Mouse (Mus musculus) midbrain, postnatal 0 days (tissue): ENCODE results near the gene Irf1. TPM values are rescaled to one million over a fixed set of nuclear protein-coding genes. Genes with fewer than 3 reads are reported as not detected.

Experiments
- ATAC-seq: fragments of 200-750 bp; cut with Nextera tagmentation; 2 replicates; pipeline ENCODE4 v1.8.0; 2017; ENCODE audit warnings: moderate number of reproducible peaks, mild to moderate bottlenecking, moderate TSS enrichment, moderate library complexity; ENCODE audit not compliant: low FRiP score
- DNase-seq: peaks from one replicate; pipeline ENCODE4 v3.0.0-alpha.2; 2015; ENCODE audit warnings: low spot score
- H3K27ac ChIP-seq: fragments of 300-500 bp; sonication (generic); 2 replicates; pipeline ENCODE4 v1.5.1; 2014; ENCODE audit warnings: low read depth, mild to moderate bottlenecking, low read length, mixed read lengths
- H3K27me3 ChIP-seq: fragments of 300-500 bp; sonication (generic); 2 replicates; pipeline ENCODE4 v1.6.1; 2014; ENCODE audit warnings: low read length, control low read depth, mixed read lengths; ENCODE audit not compliant: insufficient read depth
- H3K36me3 ChIP-seq: fragments of 300-500 bp; sonication (generic); 2 replicates; pipeline ENCODE4 v1.6.1; 2014; ENCODE audit warnings: low read length, control low read depth, mixed read lengths; ENCODE audit not compliant: insufficient read depth
- H3K4me1 ChIP-seq: fragments of 300-500 bp; sonication (generic); 2 replicates; pipeline ENCODE4 v1.6.1; 2014; ENCODE audit warnings: mild to moderate bottlenecking, control low read depth, antibody characterized with exemption, low read length, mixed read lengths; ENCODE audit not compliant: insufficient read depth
- H3K4me2 ChIP-seq: fragments of 300-500 bp; sonication (generic); 2 replicates; pipeline ENCODE4 v1.6.1; 2014; ENCODE audit warnings: low read depth, mild to moderate bottlenecking, low read length, mixed read lengths; ENCODE audit not compliant: poor library complexity, severe bottlenecking
- H3K4me3 ChIP-seq: fragments of 300-500 bp; sonication (generic); 2 replicates; pipeline ENCODE4 v1.5.1; 2014; ENCODE audit warnings: low read depth, mild to moderate bottlenecking, low read length, moderate library complexity
- H3K9ac ChIP-seq: fragments of 300-500 bp; sonication (generic); replicated peaks from 2 replicates; pipeline ENCODE4 v1.6.1; 2014; ENCODE audit warnings: mild to moderate bottlenecking, low read length, moderate library complexity, mixed read lengths; ENCODE audit not compliant: poor library complexity, severe bottlenecking
- H3K9me3 ChIP-seq: fragments of 300-500 bp; sonication (generic); 2 replicates; pipeline ENCODE4 v1.6.1; 2016; ENCODE audit warnings: low read length, control low read depth
- CTCF ChIP-seq: IDR thresholded peaks from 2 replicates; pipeline ENCODE4 v1.5.1; 2016; ENCODE audit warnings: antibody characterized with exemption, mild to moderate bottlenecking
- WGBS: fragments of 180-500 bp; shearing (Covaris S2); extraction: QIAGEN DNeasy Blood & Tissue Kit; methylation state at CpG from one replicate; pipeline ENCODE4 v1.1.7; 2014; 5-methylcytosine and 5-hydroxymethylcytosine counted together
- polyA plus RNA-seq: library from polyadenylated mRNA; unstranded; fragments of >200 nt; fragmentation: Nextera tagmentation; extraction: Ambion mirVana; gene quantifications from 2 replicates; pipeline ENCODE4 v1.2.1, GENCODE M21; 2015
- total RNA-seq: library from RNA; depleted of rRNA; stranded (reverse); fragments of >200 nt; gene quantifications from 2 replicates; pipeline ENCODE4 v1.2.3, GENCODE M21; 2014

The Irf1 gene
- total and polyA plus RNA-seq, 2 experiments from 2014 or later: 0.93 to 4.0 TPM

DNA sequence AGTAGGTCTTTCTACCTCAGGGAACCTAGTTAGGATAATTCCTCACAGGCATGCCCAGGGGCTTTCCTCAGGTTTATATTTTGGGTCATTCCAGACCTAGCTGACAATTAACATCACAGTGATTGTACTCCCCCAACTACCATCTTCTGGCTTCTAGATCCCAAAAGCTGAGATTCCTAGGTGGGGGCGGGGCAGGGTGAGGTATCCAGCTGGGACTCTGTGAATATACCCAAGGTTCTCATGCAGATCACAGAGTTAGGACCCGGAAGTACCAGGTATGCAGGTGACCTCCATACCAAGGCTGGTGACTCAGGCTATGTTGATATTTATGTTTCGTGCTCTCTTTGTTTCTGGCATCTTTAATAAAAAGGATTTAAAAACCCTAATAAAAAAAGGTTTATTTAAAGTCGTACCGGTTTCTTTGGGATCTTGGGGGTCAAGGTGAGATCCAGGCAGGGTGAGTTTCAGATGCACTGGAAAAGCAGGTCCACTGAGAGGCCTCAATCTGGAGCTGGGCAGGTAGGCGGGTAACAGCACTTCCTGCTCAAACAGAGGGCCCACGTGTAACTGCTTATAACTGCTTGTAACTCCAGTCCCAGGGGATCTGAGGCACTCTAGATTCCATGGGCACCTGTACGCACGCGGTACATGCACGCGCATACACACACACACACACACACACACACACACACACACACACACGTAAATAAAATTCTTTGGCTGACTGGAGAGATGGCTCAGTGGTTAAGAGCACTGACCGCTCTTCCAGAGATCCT lies 34.9 kb downstream of the Irf1 start:
- Histone ChIP-seq H3K4me1 (no peaks in the 10 kb centered on the region), H3K4me3 (no peak overlapping the region), H3K27me3 (no peaks in the 10 kb centered on the region), H3K4me2 (no peak overlapping the region), H3K36me3 (no peaks in the 10 kb centered on the region), H3K27ac (no peak overlapping the region), H3K9me3 (no peaks in the 10 kb centered on the region), H3K9ac (no peak overlapping the region)
- ATAC-seq (no peak), DNase-seq (no peak)
- TF ChIP-seq CTCF: no peak
- WGBS: 88% methylated on average over 14 of the region's 14 CpGs

DNA sequence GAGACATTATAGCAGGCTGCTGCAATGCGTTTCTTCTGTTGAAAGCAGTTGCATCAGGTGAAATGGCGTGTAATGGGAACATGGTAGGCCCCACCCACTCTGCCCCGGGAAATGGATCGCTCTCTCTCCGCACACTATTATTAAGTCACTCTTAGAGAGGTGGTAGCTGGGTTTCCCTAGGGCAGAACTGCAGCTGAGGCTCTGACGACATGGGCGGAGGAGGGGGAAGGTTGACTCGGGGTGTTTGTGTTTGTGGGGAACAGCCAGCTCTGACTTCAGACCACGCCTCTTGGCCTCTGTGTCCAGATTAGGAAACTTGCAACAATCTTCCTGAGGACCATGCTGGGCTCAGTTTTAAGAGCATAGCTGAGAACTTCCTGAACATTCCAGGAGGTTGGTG lies 36.0 kb downstream of the Irf1 start:
- Histone ChIP-seq H3K9me3 (no peaks in the 10 kb centered on the region), H3K27ac (no peak overlapping the region), H3K4me2 (no peak overlapping the region), H3K27me3 (no peaks in the 10 kb centered on the region), H3K4me3 (no peak overlapping the region), H3K4me1 (no peaks in the 10 kb centered on the region), H3K9ac (no peak overlapping the region), H3K36me3 (no peaks in the 10 kb centered on the region)
- ATAC-seq: no peak
- TF ChIP-seq CTCF: no peak
- no peak for DNase-seq
- WGBS: 66% methylated on average over 9 of the region's 9 CpGs

DNA sequence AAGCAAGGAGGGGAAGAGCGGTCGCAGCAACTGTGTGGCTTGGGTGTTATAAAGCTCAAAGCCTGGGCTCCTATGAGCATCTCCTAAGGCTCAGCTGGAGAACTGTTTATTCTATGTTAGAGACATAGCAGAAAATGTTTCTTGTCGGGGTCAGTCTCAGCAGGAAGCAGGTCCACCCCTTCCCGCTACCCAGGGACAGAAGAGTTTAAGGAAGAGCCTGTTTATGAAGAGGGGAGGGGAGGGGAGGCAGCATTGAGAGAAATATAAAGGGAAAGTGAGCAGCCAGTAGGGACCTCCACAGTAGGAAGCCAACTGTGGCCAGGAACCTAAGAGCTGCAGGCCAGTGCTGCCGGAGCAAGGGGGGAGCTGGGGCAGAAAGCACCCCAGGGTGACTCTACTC lies 39.5 kb downstream of the Irf1 start:
- no peak overlapping the region for H3K9ac ChIP-seq
- no peak for TF ChIP-seq CTCF
- ATAC-seq (no peak), DNase-seq (no peak)
- H3K4me2 ChIP-seq: no peak overlapping the region
- no peaks in the 10 kb centered on the region for H3K9me3 ChIP-seq
- no peaks in the 10 kb centered on the region for H3K4me1 ChIP-seq
- H3K4me3 ChIP-seq: no peak overlapping the region
- H3K27ac ChIP-seq: no peak overlapping the region
- no peaks in the 10 kb centered on the region for H3K36me3 ChIP-seq
- WGBS: 43% methylated on average over 5 of the region's 5 CpGs
- no peaks in the 10 kb centered on the region for H3K27me3 ChIP-seq

DNA sequence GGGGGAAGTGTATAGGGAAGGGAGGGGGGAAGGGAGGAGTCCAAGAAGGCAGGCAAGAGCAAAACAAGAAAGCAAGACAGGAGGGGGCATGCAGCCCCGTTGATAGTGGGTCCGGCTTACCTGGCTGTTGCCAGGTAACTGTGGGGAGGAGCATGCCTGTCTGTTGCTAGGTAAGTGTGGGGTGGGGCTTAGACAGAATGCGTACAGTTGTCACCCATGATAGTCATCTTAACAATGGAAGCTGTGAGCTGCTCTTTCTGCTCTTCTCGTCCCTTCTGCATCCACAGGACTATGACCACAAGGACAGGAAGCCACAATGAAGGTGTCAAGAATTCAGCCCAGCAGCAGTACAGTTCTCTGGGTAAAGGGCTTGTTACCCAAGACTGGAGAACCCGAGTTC lies 40.3 kb downstream of the Irf1 start:
- DNase-seq: no peak
- H3K4me2 ChIP-seq: no peak overlapping the region
- 63% methylated on average over 5 of the region's 5 CpGs for WGBS
- no peaks in the 10 kb centered on the region for H3K36me3 ChIP-seq
- no peaks in the 10 kb centered on the region for H3K27me3 ChIP-seq
- ATAC-seq: no peak
- H3K27ac ChIP-seq: no peak overlapping the region
- no peaks in the 10 kb centered on the region for H3K9me3 ChIP-seq
- TF ChIP-seq CTCF: no peak
- H3K4me1 ChIP-seq: no peaks in the 10 kb centered on the region
- no peak overlapping the region for H3K9ac ChIP-seq
- H3K4me3 ChIP-seq: no peak overlapping the region

DNA sequence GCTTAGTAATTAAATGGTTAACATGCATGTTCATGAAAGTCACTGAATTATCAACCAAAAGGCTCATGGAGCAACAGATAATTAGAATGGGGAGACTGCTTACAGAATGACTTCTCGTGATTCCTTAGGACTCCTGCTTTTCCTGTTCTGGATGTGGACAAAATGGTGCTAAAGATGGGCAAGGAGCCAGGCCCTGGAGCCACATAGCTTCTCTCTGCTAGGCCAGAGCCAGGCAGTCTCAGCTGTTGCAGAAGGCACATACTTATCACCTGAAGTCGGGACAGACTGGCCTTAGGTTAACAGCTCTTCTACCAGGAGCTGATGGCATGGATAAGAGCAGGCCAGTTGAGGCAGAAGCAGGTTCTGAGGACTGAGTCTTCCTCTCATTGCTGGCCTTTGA lies 40.9 kb downstream of the Irf1 start:
- H3K36me3 ChIP-seq: no peaks in the 10 kb centered on the region
- TF ChIP-seq CTCF: no peak
- no peak overlapping the region for H3K9ac ChIP-seq
- no peak overlapping the region for H3K27ac ChIP-seq
- no peak overlapping the region for H3K4me3 ChIP-seq
- H3K4me2 ChIP-seq: no peak overlapping the region
- DNase-seq: no peak
- 75% methylated on average over 2 of the region's 2 CpGs for WGBS
- H3K4me1 ChIP-seq: no peaks in the 10 kb centered on the region
- no peak for ATAC-seq
- no peaks in the 10 kb centered on the region for H3K27me3 ChIP-seq
- no peaks in the 10 kb centered on the region for H3K9me3 ChIP-seq

DNA sequence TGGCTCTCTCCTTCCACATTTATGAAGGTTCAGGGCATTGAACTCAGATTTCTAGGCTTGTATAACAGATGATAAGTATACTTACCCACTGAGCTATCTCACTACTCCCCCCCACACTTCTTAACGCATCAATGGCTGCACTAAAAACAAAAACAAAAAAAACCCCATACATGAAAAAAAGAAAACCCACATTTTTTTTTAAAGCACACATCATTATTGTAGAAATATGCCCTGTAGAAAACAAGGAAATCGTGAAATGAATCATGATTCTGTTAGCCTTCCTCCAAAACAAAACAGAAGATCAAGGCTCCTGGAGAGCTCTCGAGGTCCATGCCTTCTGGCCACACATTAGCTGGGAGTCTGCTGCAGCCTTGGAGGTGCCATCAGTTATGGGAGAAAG lies 41.5 kb downstream of the Irf1 start:
- no peak overlapping the region for H3K4me3 ChIP-seq
- no peak for DNase-seq
- 82% methylated on average over 3 of the region's 3 CpGs for WGBS

More for the DNA sequence above, 41.5 kb downstream of the Irf1 start:
- Histone ChIP-seq H3K27me3 (no peaks in the 10 kb centered on the region), H3K4me1 (no peaks in the 10 kb centered on the region), H3K9ac (no peak overlapping the region), H3K36me3 (no peaks in the 10 kb centered on the region), H3K9me3 (no peaks in the 10 kb centered on the region), H3K4me2 (no peak overlapping the region), H3K27ac (no peak overlapping the region)
- no peak for TF ChIP-seq CTCF
- no peak for ATAC-seq
